Mouse (Mus musculus) embryonic facial prominence, embryonic 10.5 days (tissue): ENCODE data around the gene Pnpla7. TPM values are rescaled to one million over a fixed set of nuclear protein-coding genes. Genes with fewer than 3 reads are reported as not detected.
A peak's percentile ranks its signal among the peaks of the same experiment; 100 is the strongest.

Experiments
- DNase-seq: peaks from one replicate; pipeline ENCODE4 v3.0.0-alpha.2; 2017; ENCODE audit warnings: low spot score
- H3K27ac ChIP-seq: fragments of 300-500 bp; sonication (generic); replicated peaks from 2 replicates; pipeline ENCODE4 v1.5.1; 2016; ENCODE audit warnings: mild to moderate bottlenecking
- H3K27me3 ChIP-seq: fragments of 300-500 bp; sonication (generic); replicated peaks from 2 replicates; pipeline ENCODE4 v1.6.1; 2016; ENCODE audit warnings: low read depth, mild to moderate bottlenecking; ENCODE audit not compliant: poor library complexity, severe bottlenecking
- H3K36me3 ChIP-seq: fragments of 300-500 bp; sonication (generic); replicated peaks from 2 replicates; pipeline ENCODE4 v1.6.1; 2016; ENCODE audit warnings: mild to moderate bottlenecking, moderate library complexity
- H3K4me1 ChIP-seq: fragments of 300-500 bp; sonication (generic); 2 replicates; pipeline ENCODE4 v1.6.1; 2016
- H3K4me3 ChIP-seq: fragments of 300-500 bp; sonication (generic); 2 replicates; pipeline ENCODE4 v1.5.1; 2016; ENCODE audit warnings: mild to moderate bottlenecking, moderate library complexity
- H3K9me3 ChIP-seq: fragments of 300-500 bp; sonication (generic); 2 replicates; pipeline ENCODE4 v1.6.1; 2016; ENCODE audit warnings: mild to moderate bottlenecking
- WGBS: fragments of 180-500 bp; shearing (Covaris S2); methylation state at CpG from one replicate; pipeline ENCODE4 v1.1.7; 2016; 5-methylcytosine and 5-hydroxymethylcytosine counted together
- microRNA-seq: library from miRNA; unstranded; fragments of <30 nt; microRNA quantifications from one replicate; pipeline ENCODE4, GENCODE M21; 2017
- polyA plus RNA-seq: library from polyadenylated mRNA; unstranded; fragments of >200 nt; fragmentation: Nextera tagmentation; extraction: Ambion mirVana; gene quantifications from 2 replicates; pipeline ENCODE4 v1.2.1, GENCODE M21; 2016

The Pnpla7 gene
- polyA plus RNA-seq, 1 experiment from 2014 or later = 6.1 TPM

- 89% methylated on average over 2 of the region's 2 CpGs for WGBS
- Histone ChIP-seq H3K27ac (no peak overlapping the region), H3K4me1 (no peaks in the 10 kb centered on the region), H3K4me3 (no peak overlapping the region), H3K27me3 (peaks cover 14% of the 10 kb centered on the region), H3K9me3 (no peaks in the 10 kb centered on the region), H3K36me3 (no peaks in the 10 kb centered on the region)
- no peak for DNase-seq
These were observed 112.0 kb downstream of the Pnpla7 start for GRCm38 (mm10) chr2:25087842-25088241.

GRCm38 (mm10) chr2:25088636-25089035 is 112.8 kb downstream of the Pnpla7 start:
- no peaks in the 10 kb centered on the region for H3K4me1 ChIP-seq
- H3K36me3 ChIP-seq = no peaks in the 10 kb centered on the region
- H3K9me3 ChIP-seq = no peaks in the 10 kb centered on the region
- H3K4me3 ChIP-seq = no peak overlapping the region
- no peak for DNase-seq
- 82% methylated on average over 3 of the region's 3 CpGs for WGBS
- peaks cover 22% of the 10 kb centered on the region for H3K27me3 ChIP-seq
- H3K27ac ChIP-seq = no peak overlapping the region

- H3K9me3 ChIP-seq = no peaks in the 10 kb centered on the region
- H3K4me3 ChIP-seq = peak overlapping the region; percentile 42
- 42% methylated on average over 17 of the region's 17 CpGs for WGBS
- no peak for DNase-seq
- H3K27ac ChIP-seq = no peak overlapping the region
- H3K4me1 ChIP-seq = peaks cover 15% of the 10 kb centered on the region
- no peaks in the 10 kb centered on the region for H3K36me3 ChIP-seq
- H3K27me3 ChIP-seq = peaks cover 47% of the 10 kb centered on the region
These were observed 118.9 kb downstream of the Pnpla7 start for GRCm38 (mm10) chr2:25094785-25095108.

- Histone ChIP-seq H3K9me3 (no peaks in the 10 kb centered on the region), H3K27me3 (peaks cover 47% of the 10 kb centered on the region), H3K4me3 (peak within 1 kb of the TSS; percentile 42), H3K36me3 (no peaks in the 10 kb centered on the region), H3K4me1 (peaks cover 15% of the 10 kb centered on the region), H3K27ac (no peak within 1 kb of the TSS)
- DNase-seq = peak; percentile 48
- 46% methylated on average over 28 of the region's 28 CpGs for WGBS
These were observed 119.4 kb downstream of the Pnpla7 start, which contains the start of gene Noxa1 for GRCm38 (mm10) chr2:25095109-25095850. TSS of gene Noxa1 (minus strand) at chr2:25095149.

GRCm38 (mm10) chr2:25098005-25098615 is 122.3 kb downstream of the Pnpla7 start:
- no peaks in the 10 kb centered on the region for H3K9me3 ChIP-seq
- peaks cover 30% of the 10 kb centered on the region for H3K27me3 ChIP-seq
- 82% methylated on average over 3 of the region's 3 CpGs for WGBS
- H3K4me3 ChIP-seq = no peak overlapping the region
- H3K27ac ChIP-seq = no peak overlapping the region
- no peaks in the 10 kb centered on the region for H3K36me3 ChIP-seq
- DNase-seq = no peak
- peaks cover 15% of the 10 kb centered on the region for H3K4me1 ChIP-seq

GRCm38 (mm10) chr2:25098956-25099355 is 123.1 kb downstream of the Pnpla7 start:
- Histone ChIP-seq H3K27me3 (peaks cover 21% of the 10 kb centered on the region), H3K9me3 (no peaks in the 10 kb centered on the region), H3K4me3 (no peak overlapping the region), H3K36me3 (no peaks in the 10 kb centered on the region), H3K4me1 (peaks cover 15% of the 10 kb centered on the region), H3K27ac (no peak overlapping the region)
- DNase-seq = peak; percentile 37
- WGBS = 60% methylated on average over 5 of the region's 5 CpGs

GRCm38 (mm10) chr2:25099703-25100102 is 123.9 kb downstream of the Pnpla7 start:
- DNase-seq = no peak
- Histone ChIP-seq H3K36me3 (no peaks in the 10 kb centered on the region), H3K27me3 (peaks cover 14% of the 10 kb centered on the region), H3K4me1 (peaks cover 12% of the 10 kb centered on the region), H3K9me3 (no peaks in the 10 kb centered on the region), H3K27ac (no peak overlapping the region), H3K4me3 (no peak overlapping the region)
- 73% methylated on average over 3 of the region's 3 CpGs for WGBS

Small RNAs within 50 kb of the gene (microRNA-seq; reads per million reads assigned to microRNA genes)
- gene Gm22875 (not detected), gene Gm24328 (not detected), gene Mir7664 (not detected)

Other genes starting within 250 kb of the Pnpla7 start
- 3.2 and 3.6 TPM in 2 replicates for gene Cacna1b, start 212.9 kb upstream of the Pnpla7 start, polyA plus RNA-seq
- gene Ehmt1, start 56.4 kb upstream of the Pnpla7 start, polyA plus RNA-seq = 157 and 163 TPM in 2 replicates
- 18.7 and 21.9 TPM in 2 replicates for gene Arrdc1, start 40.8 kb upstream of the Pnpla7 start, polyA plus RNA-seq
- 25.3 and 25.6 TPM in 2 replicates for gene Zmynd19, start 26.2 kb upstream of the Pnpla7 start, polyA plus RNA-seq
- 34.9 and 35.0 TPM in 2 replicates for gene Dph7, start 13.6 kb upstream of the Pnpla7 start, polyA plus RNA-seq
- 124 and 127 TPM in 2 replicates for gene Mrpl41, start 935 bp upstream of the Pnpla7 start, polyA plus RNA-seq
- 67.3 and 68.6 TPM in 2 replicates for gene Nsmf, start 78.3 kb downstream of the Pnpla7 start, polyA plus RNA-seq
- gene Entpd8, start 104.3 kb downstream of the Pnpla7 start, polyA plus RNA-seq = not detected in 2 replicates
- 0.21 and 0.24 TPM in 2 replicates for gene Noxa1, start 119.1 kb downstream of the Pnpla7 start, polyA plus RNA-seq
- gene Nrarp, start 204.7 kb downstream of the Pnpla7 start, polyA plus RNA-seq = 19.8 and 26.6 TPM in 2 replicates
- 2.2 and 2.4 TPM in 2 replicates for gene Tor4a, start 220.9 kb downstream of the Pnpla7 start, polyA plus RNA-seq
- 124 and 125 TPM in 2 replicates for gene Nelfb, start 235.5 kb downstream of the Pnpla7 start, polyA plus RNA-seq
- gene Stpg3, start 238.6 kb downstream of the Pnpla7 start, polyA plus RNA-seq = not detected in 2 replicates
- 0.74 and 1.4 TPM in 2 replicates for gene Fam166a, start 242.7 kb downstream of the Pnpla7 start, polyA plus RNA-seq
- gene Tubb4b, start 248.7 kb downstream of the Pnpla7 start, polyA plus RNA-seq = 562 and 601 TPM in 2 replicates